Mouse (Mus musculus) kidney, adult 2 months (tissue): ENCODE data around the gene Atrip.

Experiments used
- CTCF ChIP-seq: fragments of 200-500 bp; conservative IDR thresholded peaks from 2 replicates; pipeline ENCODE4 v1.5.1; 2011; ENCODE audit warnings: low read depth, mild to moderate bottlenecking, control low read depth, low read length, moderate library complexity, mixed read lengths; ENCODE audit not compliant: insufficient read depth, insufficient read length
- POLR2A ChIP-seq: fragments of 200-500 bp; IDR thresholded peaks from one replicate; pipeline ENCODE4 v1.6.1; 2011; ENCODE audit warnings: low read depth, low read length, control low read depth

- TF ChIP-seq CTCF, result no peak
- TF ChIP-seq POLR2A, result no peak
These were observed 18.5 kb downstream of the Atrip start for GRCm38 (mm10) chr9:109055271-109056030.
